Mouse (Mus musculus) neural tube, embryonic 12.5 days (tissue): Measurements from ENCODE around the gene Fibp. TPM values are rescaled to one million over a fixed set of nuclear protein-coding genes. Genes with fewer than 3 reads are reported as not detected.

Experiments used
- ATAC-seq: fragments of 200-750 bp; cut with Nextera tagmentation; 2 replicates; pipeline ENCODE4 v1.8.0; 2017; ENCODE audit warnings: low read depth, mild to moderate bottlenecking, moderate TSS enrichment, moderate library complexity; ENCODE audit not compliant: low FRiP score
- H3K27ac ChIP-seq: fragments of 300-500 bp; sonication (generic); 2 replicates; pipeline ENCODE4 v1.5.1; 2016
- H3K27me3 ChIP-seq: fragments of 300-500 bp; sonication (generic); replicated peaks from 2 replicates; pipeline ENCODE4 v1.6.1; 2016; ENCODE audit warnings: mild to moderate bottlenecking
- H3K36me3 ChIP-seq: fragments of 300-500 bp; sonication (generic); 2 replicates; pipeline ENCODE4 v1.6.1; 2016; ENCODE audit warnings: mild to moderate bottlenecking
- H3K4me1 ChIP-seq: fragments of 300-500 bp; sonication (generic); 2 replicates; pipeline ENCODE4 v1.6.1; 2016
- H3K4me2 ChIP-seq: fragments of 300-500 bp; sonication (generic); replicated peaks from 2 replicates; pipeline ENCODE4 v1.6.1; 2016; ENCODE audit warnings: mild to moderate bottlenecking
- H3K4me3 ChIP-seq: fragments of 300-500 bp; sonication (generic); 2 replicates; pipeline ENCODE4 v1.5.1; 2016
- H3K9ac ChIP-seq: fragments of 300-500 bp; sonication (generic); 2 replicates; pipeline ENCODE4 v1.6.1; 2016; ENCODE audit warnings: mild to moderate bottlenecking
- H3K9me3 ChIP-seq: fragments of 300-500 bp; sonication (generic); 2 replicates; pipeline ENCODE4 v1.6.1; 2016; ENCODE audit warnings: mild to moderate bottlenecking
- WGBS: fragments of 180-500 bp; shearing (Covaris S2); methylation state at CpG from one replicate; pipeline ENCODE4 v1.1.7; 2016; 5-methylcytosine and 5-hydroxymethylcytosine counted together
- polyA plus RNA-seq: library from polyadenylated mRNA; unstranded; fragments of >200 nt; fragmentation: Nextera tagmentation; extraction: Ambion mirVana; gene quantifications from 2 replicates; pipeline ENCODE4 v1.2.1, GENCODE M21; 2016

Gene Fibp
- polyA plus RNA-seq, result 142 and 145 TPM in 2 replicates

DNA sequence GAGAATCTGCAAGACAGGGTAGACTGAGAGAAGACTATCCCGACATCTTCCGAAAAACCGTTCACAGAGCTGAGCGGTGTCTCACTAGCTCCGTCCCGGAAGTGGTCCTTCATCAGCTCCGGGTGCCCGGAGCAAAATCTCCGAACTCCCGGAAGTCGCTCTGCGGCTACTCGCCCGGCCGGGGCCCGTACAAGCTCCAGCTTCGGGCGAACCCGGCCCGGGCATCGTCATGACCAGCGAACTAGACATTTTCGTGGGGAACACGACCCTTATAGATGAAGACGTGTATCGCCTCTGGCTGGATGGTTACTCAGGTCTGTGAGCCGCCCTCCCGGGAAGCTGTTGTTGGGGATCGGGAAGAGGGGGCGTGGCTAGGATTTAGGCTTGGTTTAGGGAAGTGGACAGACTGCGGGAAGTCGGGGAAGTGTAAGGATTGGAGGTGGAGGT lies at the start of gene Fibp:
TSS of gene Fibp (plus strand) at position 151 of the 447 bp plus-strand sequence.
- H3K36me3 ChIP-seq, result peaks cover 19% of the 10 kb centered on the region
- H3K4me1 ChIP-seq, result peaks cover 37% of the 10 kb centered on the region
- H3K4me2 ChIP-seq, result peak within 1 kb of the TSS; percentile 94
- peak within 1 kb of the TSS; percentile 73 for H3K4me3 ChIP-seq
- H3K27ac ChIP-seq, result no peak within 1 kb of the TSS
- H3K9me3 ChIP-seq, result no peaks in the 10 kb centered on the region
- no peaks in the 10 kb centered on the region; the same call in 1 of the 2 replicates for H3K27me3 ChIP-seq
- peak; percentile 54; the same call in 1 of the 2 replicates for ATAC-seq
- H3K9ac ChIP-seq, result peak within 1 kb of the TSS; percentile 78
- under 1% methylated on average over 32 of the region's 32 CpGs for WGBS

DNA sequence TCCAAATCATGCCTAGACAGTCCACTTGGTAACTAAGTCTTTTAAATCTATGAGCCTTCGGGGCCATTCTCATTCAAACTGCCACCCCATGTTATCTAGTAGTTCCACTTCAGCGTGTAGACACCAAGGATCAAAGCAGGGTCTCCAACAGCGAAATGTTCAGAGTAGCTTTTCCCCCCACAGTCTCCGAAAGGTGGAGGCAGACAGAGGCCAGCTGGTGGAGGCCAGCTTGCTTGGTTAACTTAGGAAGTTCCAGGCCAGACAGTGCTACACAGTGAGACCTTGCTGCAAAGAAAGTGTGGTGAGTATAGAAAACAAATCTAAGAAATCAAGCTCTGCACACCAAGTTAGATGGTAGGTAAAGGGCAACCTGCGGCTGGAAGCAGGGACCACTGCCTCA lies 49.8 kb upstream of the Fibp start:
- no peak overlapping the region for H3K27ac ChIP-seq
- ATAC-seq, result no peak
- no peaks in the 10 kb centered on the region for H3K36me3 ChIP-seq
- H3K4me3 ChIP-seq, result no peak overlapping the region
- H3K9ac ChIP-seq, result no peak overlapping the region
- no peaks in the 10 kb centered on the region for H3K9me3 ChIP-seq
- H3K27me3 ChIP-seq, result no peaks in the 10 kb centered on the region
- no peak overlapping the region for H3K4me2 ChIP-seq
- peaks cover 5% of the 10 kb centered on the region; the same call in 1 of the 2 replicates for H3K4me1 ChIP-seq
- 91% methylated on average over 5 of the region's 5 CpGs for WGBS

DNA sequence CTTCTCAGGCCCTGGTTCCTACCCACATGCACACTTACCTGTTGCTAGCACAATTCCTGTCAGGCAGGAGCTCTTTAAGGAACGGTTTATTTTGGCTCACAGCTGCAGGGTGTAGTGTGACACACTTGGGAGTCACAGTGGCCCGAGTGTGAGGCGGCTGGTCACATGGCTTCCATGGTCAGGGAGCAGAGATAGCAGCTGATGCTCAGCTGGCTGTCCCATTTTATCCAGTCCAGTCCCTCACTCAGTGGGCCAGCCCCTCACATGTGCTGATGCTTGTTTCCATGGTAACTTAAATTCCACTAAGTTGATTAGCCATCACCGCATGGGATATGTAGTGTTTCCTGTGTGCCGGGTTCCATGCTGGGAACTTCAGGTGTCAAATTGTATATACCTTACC lies 48.5 kb upstream of the Fibp start:
- Histone ChIP-seq H3K9me3 (no peaks in the 10 kb centered on the region), H3K27ac (no peak overlapping the region), H3K36me3 (no peaks in the 10 kb centered on the region), H3K4me2 (no peak overlapping the region), H3K4me1 (peaks cover 5% of the 10 kb centered on the region; the same call in 1 of the 2 replicates), H3K27me3 (no peaks in the 10 kb centered on the region), H3K9ac (no peak overlapping the region), H3K4me3 (no peak overlapping the region)
- 75% methylated on average over 5 of the region's 5 CpGs for WGBS
- no peak for ATAC-seq

DNA sequence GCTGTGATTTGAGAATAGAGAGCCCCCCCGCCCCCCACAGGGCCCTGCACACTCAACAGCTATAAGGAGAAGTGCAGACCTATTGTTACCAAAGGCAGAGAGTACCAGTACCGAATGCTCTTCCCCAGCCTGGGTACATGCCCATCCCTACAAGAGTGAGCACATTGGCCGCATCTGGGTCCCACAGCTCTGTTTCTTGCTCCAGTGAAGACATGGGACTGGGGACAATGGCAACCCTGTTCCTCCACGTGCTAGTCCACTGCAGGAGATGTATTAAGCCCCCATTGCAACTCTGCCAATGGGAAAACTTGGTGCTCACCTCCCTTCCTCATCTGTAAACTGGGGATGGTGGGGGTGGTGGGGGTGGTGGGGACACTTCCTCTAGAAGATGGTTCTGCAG lies 46.6 kb upstream of the Fibp start:
- no peaks in the 10 kb centered on the region; the same call in 1 of the 2 replicates for H3K4me1 ChIP-seq
- H3K36me3 ChIP-seq, result peaks cover 8% of the 10 kb centered on the region; the same call in 1 of the 2 replicates
- H3K27me3 ChIP-seq, result no peaks in the 10 kb centered on the region
- no peak overlapping the region for H3K27ac ChIP-seq
- H3K4me2 ChIP-seq, result no peak overlapping the region
- WGBS, result 71% methylated on average over 4 of the region's 4 CpGs
- ATAC-seq, result no peak
- H3K9me3 ChIP-seq, result no peaks in the 10 kb centered on the region
- no peak overlapping the region for H3K4me3 ChIP-seq
- no peak overlapping the region for H3K9ac ChIP-seq

DNA sequence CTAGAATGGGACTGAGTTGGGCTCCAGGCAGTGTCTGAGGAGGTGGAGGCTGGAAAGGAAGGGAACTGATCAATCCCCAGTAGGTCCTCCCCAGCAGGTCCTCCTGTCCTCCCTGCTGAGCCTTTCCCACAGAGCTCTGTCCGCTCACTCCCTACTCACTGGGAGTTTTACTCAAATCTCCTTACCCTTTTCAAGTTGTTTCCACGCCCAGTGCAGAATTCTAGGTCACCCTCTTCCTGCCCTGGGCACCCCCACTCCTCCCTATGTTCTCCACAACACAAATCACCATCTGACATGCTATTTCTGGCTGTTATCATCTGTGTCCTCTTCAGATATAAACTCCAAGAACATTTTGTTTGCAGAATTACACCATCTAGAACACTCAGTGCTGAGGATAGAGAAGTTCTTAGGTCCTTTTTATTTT lies 45.9 kb upstream of the Fibp start:
- no peaks in the 10 kb centered on the region for H3K9me3 ChIP-seq
- H3K27me3 ChIP-seq, result no peaks in the 10 kb centered on the region
- no peak overlapping the region for H3K27ac ChIP-seq
- ATAC-seq, result no peak
- H3K36me3 ChIP-seq, result peaks cover 9% of the 10 kb centered on the region; the same call in 1 of the 2 replicates
- no peak overlapping the region for H3K9ac ChIP-seq
- no peaks in the 10 kb centered on the region; the same call in 1 of the 2 replicates for H3K4me1 ChIP-seq
- 72% methylated on average over 2 of the region's 2 CpGs for WGBS
- no peak overlapping the region for H3K4me3 ChIP-seq
- H3K4me2 ChIP-seq, result no peak overlapping the region

DNA sequence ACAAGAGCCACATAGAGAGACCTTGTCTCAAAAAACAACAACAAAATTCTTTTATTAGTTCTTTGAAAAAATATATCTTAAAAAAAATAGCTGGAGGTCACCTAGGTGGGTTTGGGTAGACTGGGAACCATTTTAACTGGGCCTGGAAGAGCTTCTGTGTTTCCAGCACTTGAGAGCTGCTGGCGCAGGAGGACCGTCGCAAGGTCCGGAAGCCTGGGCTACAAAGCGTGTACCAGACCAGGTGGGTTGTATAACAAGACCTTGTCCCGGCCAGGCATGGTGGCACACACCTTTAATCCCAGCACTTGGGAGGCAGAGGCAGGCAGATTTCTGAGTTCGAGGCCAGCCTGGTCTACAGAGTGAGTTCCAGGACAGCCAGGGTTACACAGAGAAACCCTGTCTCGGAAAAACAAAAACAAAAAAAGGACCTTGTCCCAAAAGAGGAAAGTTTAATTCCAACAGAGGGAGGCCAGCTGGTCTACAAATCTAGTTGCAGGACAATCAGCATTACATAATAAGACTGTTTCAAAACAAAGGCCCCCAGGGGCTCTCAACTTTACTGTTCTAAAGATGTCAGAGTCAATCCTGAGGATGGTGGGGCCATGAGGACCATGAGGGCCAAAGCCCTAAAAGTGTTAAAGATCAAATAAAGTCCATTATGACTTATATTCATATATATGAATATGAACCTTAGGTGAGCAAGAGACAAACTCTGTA lies 41.5 kb upstream of the Fibp start:
- Histone ChIP-seq H3K9me3 (no peaks in the 10 kb centered on the region), H3K36me3 (peaks cover 36% of the 10 kb centered on the region; the same call in 1 of the 2 replicates), H3K4me1 (peaks cover 12% of the 10 kb centered on the region), H3K27ac (no peak overlapping the region), H3K4me3 (no peak overlapping the region), H3K9ac (no peak overlapping the region), H3K27me3 (no peaks in the 10 kb centered on the region), H3K4me2 (no peak overlapping the region)
- no peak for ATAC-seq
- WGBS, result 93% methylated on average over 8 of the region's 8 CpGs

DNA sequence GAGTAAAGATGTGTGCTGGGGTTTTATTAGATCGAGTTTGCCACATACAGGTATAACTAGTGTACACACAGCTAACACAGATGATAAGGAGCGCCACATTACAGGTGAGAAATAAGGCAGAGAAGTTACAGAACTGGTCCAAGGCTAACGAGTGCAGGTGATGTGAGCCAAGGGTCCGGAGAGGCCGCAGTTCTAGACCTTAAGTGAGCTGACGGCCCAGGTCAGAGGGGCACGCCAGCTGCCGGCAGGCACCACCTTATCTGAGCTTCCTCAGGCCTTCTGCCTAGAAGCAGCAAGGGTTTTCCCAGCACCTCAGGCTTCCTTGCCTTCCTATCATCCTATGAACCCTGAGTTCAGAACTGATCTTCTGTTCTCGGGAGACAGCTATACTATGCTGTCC lies 40.8 kb upstream of the Fibp start:
- ATAC-seq, result no peak
- WGBS, result 93% methylated on average over 9 of the region's 9 CpGs
- Histone ChIP-seq H3K27me3 (no peaks in the 10 kb centered on the region), H3K9ac (no peak overlapping the region), H3K4me3 (no peak overlapping the region), H3K4me1 (peaks cover 14% of the 10 kb centered on the region), H3K27ac (no peak overlapping the region), H3K9me3 (no peaks in the 10 kb centered on the region), H3K36me3 (peaks cover 36% of the 10 kb centered on the region; the same call in 1 of the 2 replicates), H3K4me2 (no peak overlapping the region)

DNA sequence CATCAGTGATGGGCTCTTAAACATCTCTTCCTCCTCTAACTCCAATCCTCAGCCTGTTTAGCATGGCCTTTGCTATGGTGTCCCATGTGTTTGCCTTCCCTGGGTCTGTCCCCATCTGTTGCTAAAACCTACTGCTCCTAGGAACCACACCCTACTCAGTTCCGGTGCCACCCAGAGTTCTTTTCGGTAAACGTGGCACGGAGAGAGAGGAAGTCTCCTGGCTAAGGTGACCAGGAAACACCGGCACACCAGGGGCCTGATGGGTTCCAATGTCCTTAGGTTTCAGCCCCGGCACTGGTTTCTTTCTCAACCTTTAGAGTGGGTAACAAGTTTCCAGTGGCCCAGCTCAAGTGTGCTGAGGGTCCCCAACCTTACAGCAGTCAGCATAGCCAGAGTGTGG lies 39.8 kb upstream of the Fibp start:
- no peak overlapping the region for H3K9ac ChIP-seq
- no peak overlapping the region for H3K27ac ChIP-seq
- no peak overlapping the region for H3K4me3 ChIP-seq
- ATAC-seq, result no peak
- no peaks in the 10 kb centered on the region for H3K9me3 ChIP-seq
- WGBS, result 93% methylated on average over 6 of the region's 6 CpGs
- H3K4me1 ChIP-seq, result peaks cover 14% of the 10 kb centered on the region
- H3K4me2 ChIP-seq, result no peak overlapping the region
- H3K36me3 ChIP-seq, result peaks cover 36% of the 10 kb centered on the region; the same call in 1 of the 2 replicates
- H3K27me3 ChIP-seq, result no peaks in the 10 kb centered on the region

DNA sequence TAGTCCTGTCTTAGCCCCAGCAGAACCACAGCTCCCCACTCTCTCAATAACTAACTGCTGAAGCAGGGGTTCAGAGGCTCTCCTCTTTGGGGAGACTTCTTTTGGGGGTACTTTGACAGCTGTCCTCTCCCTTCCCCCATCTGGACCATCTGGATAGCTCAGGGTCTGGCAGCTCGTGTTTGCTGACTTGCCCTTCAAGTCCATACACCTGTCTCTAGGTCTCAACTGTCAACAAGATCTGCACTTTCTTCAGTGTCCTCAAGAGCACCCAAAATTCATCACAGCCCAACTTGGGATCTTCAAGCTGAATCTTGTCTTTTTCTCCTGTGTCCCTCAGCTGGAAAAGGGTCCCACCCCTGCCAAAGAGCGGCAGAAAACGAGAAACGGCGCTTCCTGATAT lies 38.6 kb upstream of the Fibp start:
- peaks cover 26% of the 10 kb centered on the region for H3K4me1 ChIP-seq
- H3K4me3 ChIP-seq, result no peak overlapping the region
- no peaks in the 10 kb centered on the region for H3K9me3 ChIP-seq
- whole genome bisulfite sequencing, result 86% methylated on average over 5 of the region's 5 CpGs
- no peaks in the 10 kb centered on the region for H3K27me3 ChIP-seq
- no peak overlapping the region for H3K9ac ChIP-seq
- no peak overlapping the region for H3K27ac ChIP-seq
- H3K36me3 ChIP-seq, result peaks cover 45% of the 10 kb centered on the region
- no peak overlapping the region for H3K4me2 ChIP-seq
- ATAC-seq, result no peak

DNA sequence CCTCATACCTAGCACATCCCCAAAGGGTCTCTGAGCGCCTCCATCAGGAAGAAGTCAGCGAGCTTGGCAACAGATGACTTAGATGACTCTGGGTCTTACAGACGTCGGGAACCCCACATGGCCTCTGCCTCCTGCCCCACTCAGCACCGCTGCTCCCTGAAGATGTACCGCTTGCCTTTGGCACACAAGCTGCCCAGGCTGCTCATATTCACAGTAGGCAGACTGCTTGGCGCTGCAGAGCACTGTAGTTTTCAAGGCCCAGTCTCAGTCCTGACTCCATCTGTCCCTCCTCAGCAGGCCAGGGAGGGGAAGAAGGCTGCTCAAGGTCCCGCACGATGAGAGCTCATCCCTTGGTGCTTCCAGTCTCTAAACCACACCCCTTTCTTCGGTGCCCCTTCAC lies 38.1 kb upstream of the Fibp start:
- H3K9me3 ChIP-seq, result no peaks in the 10 kb centered on the region
- no peak for ATAC-seq
- no peak overlapping the region for H3K4me3 ChIP-seq
- no peak overlapping the region for H3K9ac ChIP-seq
- no peak overlapping the region for H3K27ac ChIP-seq
- peaks cover 50% of the 10 kb centered on the region for H3K36me3 ChIP-seq
- H3K4me1 ChIP-seq, result peaks cover 29% of the 10 kb centered on the region
- WGBS, result 89% methylated on average over 10 of the region's 10 CpGs
- no peaks in the 10 kb centered on the region for H3K27me3 ChIP-seq
- no peak overlapping the region for H3K4me2 ChIP-seq

DNA sequence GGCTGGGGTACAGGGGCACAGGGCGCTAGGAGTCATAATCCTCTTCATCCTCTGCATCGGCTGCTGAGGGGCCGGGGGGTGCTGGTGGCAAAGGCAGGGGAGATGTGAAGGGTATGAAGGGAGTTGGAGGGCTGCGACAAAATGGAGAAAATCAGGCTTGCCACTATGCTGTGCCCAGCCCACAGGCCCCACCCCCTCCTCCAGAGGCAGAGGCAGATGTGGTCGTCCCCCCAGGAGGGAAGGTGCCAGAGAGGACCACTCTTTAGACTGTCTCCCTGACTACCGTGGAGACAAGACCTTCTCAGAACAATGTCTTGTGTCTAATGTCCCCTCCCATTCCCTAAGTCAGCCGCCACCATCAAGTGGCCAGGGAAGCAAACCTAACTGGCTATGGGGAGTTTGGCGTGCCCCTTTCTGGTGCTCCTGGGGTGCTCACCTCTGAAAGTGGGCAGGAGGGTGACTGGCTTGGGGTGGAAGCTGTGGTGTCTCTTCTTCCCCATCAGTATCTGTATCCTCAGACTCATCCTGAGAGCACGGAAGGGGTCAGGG lies 37.4 kb upstream of the Fibp start:
- no peak overlapping the region for H3K27ac ChIP-seq
- no peak for ATAC-seq
- H3K4me1 ChIP-seq, result peaks cover 29% of the 10 kb centered on the region
- peaks cover 48% of the 10 kb centered on the region for H3K36me3 ChIP-seq
- peak overlapping the region; percentile 0; the same call in 1 of the 2 replicates for H3K9ac ChIP-seq
- no peaks in the 10 kb centered on the region for H3K27me3 ChIP-seq
- H3K9me3 ChIP-seq, result no peaks in the 10 kb centered on the region
- H3K4me3 ChIP-seq, result no peak overlapping the region
- WGBS, result 71% methylated on average over 9 of the region's 9 CpGs
- H3K4me2 ChIP-seq, result peak overlapping the region; percentile 90

DNA sequence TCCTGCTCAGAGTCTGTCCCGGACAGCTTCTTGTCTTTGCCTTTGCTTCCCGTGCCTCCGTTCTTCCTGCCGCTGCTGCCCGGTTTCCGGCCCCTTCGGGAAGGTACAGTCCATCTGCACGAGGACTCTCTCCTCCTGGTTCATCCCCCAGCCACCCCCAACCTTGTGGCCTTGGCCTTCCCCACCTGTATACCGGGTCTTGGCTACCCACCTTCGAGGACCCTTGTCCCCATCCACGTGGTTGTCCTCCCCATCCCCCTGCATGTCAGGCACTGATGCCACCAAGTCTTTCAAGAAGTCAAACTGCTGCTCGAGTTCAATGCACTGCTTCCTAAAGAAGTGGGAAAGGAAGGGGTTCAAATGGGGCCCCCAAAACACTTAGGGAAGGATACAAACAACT lies 36.9 kb upstream of the Fibp start:
- no peak for ATAC-seq
- peak overlapping the region; percentile 82 for H3K4me3 ChIP-seq
- no peaks in the 10 kb centered on the region for H3K27me3 ChIP-seq
- H3K9ac ChIP-seq, result peak overlapping the region; percentile 87
- H3K9me3 ChIP-seq, result no peaks in the 10 kb centered on the region
- H3K36me3 ChIP-seq, result peaks cover 43% of the 10 kb centered on the region
- H3K4me2 ChIP-seq, result peak overlapping the region; percentile 90
- peaks cover 29% of the 10 kb centered on the region for H3K4me1 ChIP-seq
- H3K27ac ChIP-seq, result no peak overlapping the region
- 77% methylated on average over 12 of the region's 12 CpGs for WGBS
